19 mouse cellular contexts compared by ENCODE assay signal in genomic region chr3:138909313-138909712, GRCm38 (mm10).
"Had no signal": no experiment of that assay in that cellular context is flagged by ENCODE, and none has a peak within 500 bp of the region (broad histone marks: within the 10 kb centered on the region; RNA-seq: fewer than 3 reads in every experiment).

No protein-coding gene starts in this region.

- H3K27me3 ChIP-seq: limb, embryonic 12.5 days; limb, embryonic 15.5 days; liver, embryonic 15.5 days; midbrain, embryonic 13.5 days; neural tube, embryonic 13.5 days; stomach, embryonic 15.5 days had no signal

- H3K9ac ChIP-seq: limb, embryonic 12.5 days; limb, embryonic 15.5 days; liver, embryonic 15.5 days; midbrain, embryonic 13.5 days; neural tube, embryonic 13.5 days; stomach, embryonic 15.5 days had no signal

- H3K4me3 ChIP-seq: limb, embryonic 12.5 days; limb, embryonic 15.5 days; liver, embryonic 15.5 days; midbrain, embryonic 13.5 days; myocyte; neural tube, embryonic 13.5 days; stomach, embryonic 15.5 days had no signal

- DNase-seq: kidney, adult 11 months; kidney, adult 9 months; kidney, postnatal 14 days; kidney, postnatal 4 days; lung, adult 2 months; lung, postnatal 14 days; lung, postnatal 4 days; retina, postnatal 1 day; right cerebral cortex, postnatal 25 days; spleen, adult 18-20 months; thymus, postnatal 25 days had no signal

- H3K27ac ChIP-seq: limb, embryonic 12.5 days; limb, embryonic 15.5 days; liver, embryonic 15.5 days; midbrain, embryonic 13.5 days; neural tube, embryonic 13.5 days; stomach, embryonic 15.5 days had no signal

- ATAC-seq: midbrain, embryonic 13.5 days had no signal

- H3K9me3 ChIP-seq: limb, embryonic 12.5 days; limb, embryonic 15.5 days; liver, embryonic 15.5 days; midbrain, embryonic 13.5 days; neural tube, embryonic 13.5 days; stomach, embryonic 15.5 days had no signal

- H3K4me1 ChIP-seq: liver, embryonic 15.5 days had no signal

- H3K4me2 ChIP-seq: limb, embryonic 12.5 days; limb, embryonic 15.5 days; liver, embryonic 11.5 days; liver, embryonic 15.5 days; midbrain, embryonic 13.5 days; neural tube, embryonic 13.5 days; stomach, embryonic 15.5 days had no signal

- H3K36me3 ChIP-seq: limb, embryonic 12.5 days; limb, embryonic 15.5 days; liver, embryonic 15.5 days; midbrain, embryonic 13.5 days; neural tube, embryonic 13.5 days; stomach, embryonic 15.5 days had no signal
